Mouse (Mus musculus) neural tube, embryonic 15.5 days (tissue): ENCODE data around the gene Tas1r2. TPM values are rescaled to one million over a fixed set of nuclear protein-coding genes. Genes with fewer than 3 reads are reported as not detected.
A peak's percentile ranks its signal among the peaks of the same experiment; 100 is the strongest.

Source experiments
- ATAC-seq: fragments of 200-750 bp; cut with Nextera tagmentation; 2 replicates; pipeline ENCODE4 v1.8.0; 2017; ENCODE audit warnings: mild to moderate bottlenecking, moderate TSS enrichment, moderate library complexity; ENCODE audit not compliant: low FRiP score
- H3K27ac ChIP-seq: fragments of 300-500 bp; sonication (generic); replicated peaks from 2 replicates; pipeline ENCODE4 v1.5.1; 2015; ENCODE audit warnings: mild to moderate bottlenecking, inconsistent platforms
- H3K27me3 ChIP-seq: fragments of 300-500 bp; sonication (generic); replicated peaks from 2 replicates; pipeline ENCODE4 v1.6.1; 2015; ENCODE audit warnings: inconsistent platforms
- H3K36me3 ChIP-seq: fragments of 300-500 bp; sonication (generic); 2 replicates; pipeline ENCODE4 v1.6.1; 2015; ENCODE audit warnings: inconsistent platforms
- H3K4me1 ChIP-seq: fragments of 300-500 bp; sonication (generic); 2 replicates; pipeline ENCODE4 v1.6.1; 2015; ENCODE audit warnings: inconsistent platforms
- H3K4me2 ChIP-seq: fragments of 300-500 bp; sonication (generic); 2 replicates; pipeline ENCODE4 v1.6.1; 2015; ENCODE audit warnings: inconsistent platforms, mild to moderate bottlenecking, moderate library complexity
- H3K4me3 ChIP-seq: fragments of 300-500 bp; sonication (generic); replicated peaks from 2 replicates; pipeline ENCODE4 v1.5.1; 2015; ENCODE audit warnings: mild to moderate bottlenecking, inconsistent platforms
- H3K9ac ChIP-seq: fragments of 300-500 bp; sonication (generic); replicated peaks from 2 replicates; pipeline ENCODE4 v1.6.1; 2015; ENCODE audit warnings: mild to moderate bottlenecking, inconsistent platforms
- H3K9me3 ChIP-seq: fragments of 300-500 bp; sonication (generic); replicated peaks from 2 replicates; pipeline ENCODE4 v1.6.1; 2016; ENCODE audit warnings: inconsistent platforms
- WGBS: fragments of 180-500 bp; shearing (Covaris S2); methylation state at CpG from one replicate; pipeline ENCODE4 v1.1.7; 2015; ENCODE audit warnings: mixed read lengths; 5-methylcytosine and 5-hydroxymethylcytosine counted together
- polyA plus RNA-seq: library from polyadenylated mRNA; unstranded; fragments of >200 nt; fragmentation: Nextera tagmentation; extraction: Ambion mirVana; gene quantifications from 2 replicates; pipeline ENCODE4 v1.2.1, GENCODE M21; 2015

Tas1r2 gene
- polyA plus RNA-seq, 1 experiment from 2014 or later = not detected

DNA sequence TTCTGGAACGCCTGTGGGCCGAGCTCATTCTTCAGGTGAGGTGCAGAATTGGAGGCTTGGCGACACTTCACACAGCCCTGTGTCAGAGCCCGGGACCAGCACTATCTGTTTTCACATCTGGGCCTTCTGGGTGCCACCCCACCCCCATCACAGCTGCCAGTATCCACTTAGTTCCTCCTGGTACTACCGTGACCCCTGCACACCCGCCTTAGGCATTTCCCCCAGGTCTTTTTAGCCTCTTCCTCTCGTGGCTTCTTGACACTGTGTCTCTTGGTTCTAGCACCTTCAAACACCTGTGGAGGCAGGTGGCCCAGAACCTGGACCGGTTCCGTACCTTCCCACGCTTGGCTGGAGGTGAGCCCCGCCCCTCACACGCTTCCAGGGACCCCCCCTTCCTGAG, 13.0 kb upstream of the Tas1r2 start:
- H3K27ac ChIP-seq = no peak overlapping the region
- H3K27me3 ChIP-seq = peaks cover 26% of the 10 kb centered on the region; the same call in 1 of the 2 replicates
- WGBS = 49% methylated on average over 12 of the region's 12 CpGs

DNA sequence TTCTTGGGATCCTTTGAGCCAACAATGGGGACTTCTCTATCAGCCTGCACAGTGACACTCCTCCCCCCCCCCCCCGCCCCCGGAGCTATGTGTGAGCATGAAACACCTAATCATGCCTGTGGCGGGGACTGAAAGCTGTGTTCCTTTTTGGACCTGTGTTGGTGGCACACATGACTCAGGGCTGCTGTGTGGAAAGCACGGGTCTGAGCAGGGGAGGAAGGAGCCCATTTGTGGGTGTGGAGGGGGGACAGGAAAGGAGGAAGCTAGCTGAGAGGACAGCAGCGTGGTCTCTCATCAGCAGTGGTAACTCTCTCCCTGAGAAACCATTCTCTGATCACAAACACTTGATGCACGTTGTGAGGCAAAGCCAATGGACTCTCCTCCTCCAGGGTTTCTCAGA, 12.6 kb upstream of the Tas1r2 start:
- Histone ChIP-seq H3K36me3 (peaks cover 29% of the 10 kb centered on the region), H3K4me3 (no peak overlapping the region), H3K9ac (no peak overlapping the region), H3K4me1 (peaks cover 30% of the 10 kb centered on the region), H3K4me2 (no peak overlapping the region), H3K27ac (no peak overlapping the region), H3K9me3 (no peaks in the 10 kb centered on the region), H3K27me3 (peaks cover 26% of the 10 kb centered on the region; the same call in 1 of the 2 replicates)
- no peak for ATAC-seq
- WGBS = 38% methylated on average over 5 of the region's 6 CpGs

More for the DNA sequence above, 13.0 kb upstream of the Tas1r2 start:
- Histone ChIP-seq H3K9ac (no peak overlapping the region), H3K9me3 (no peaks in the 10 kb centered on the region), H3K36me3 (peaks cover 24% of the 10 kb centered on the region), H3K4me1 (peaks cover 30% of the 10 kb centered on the region), H3K4me3 (no peak overlapping the region), H3K4me2 (no peak overlapping the region)
- no peak for ATAC-seq

DNA sequence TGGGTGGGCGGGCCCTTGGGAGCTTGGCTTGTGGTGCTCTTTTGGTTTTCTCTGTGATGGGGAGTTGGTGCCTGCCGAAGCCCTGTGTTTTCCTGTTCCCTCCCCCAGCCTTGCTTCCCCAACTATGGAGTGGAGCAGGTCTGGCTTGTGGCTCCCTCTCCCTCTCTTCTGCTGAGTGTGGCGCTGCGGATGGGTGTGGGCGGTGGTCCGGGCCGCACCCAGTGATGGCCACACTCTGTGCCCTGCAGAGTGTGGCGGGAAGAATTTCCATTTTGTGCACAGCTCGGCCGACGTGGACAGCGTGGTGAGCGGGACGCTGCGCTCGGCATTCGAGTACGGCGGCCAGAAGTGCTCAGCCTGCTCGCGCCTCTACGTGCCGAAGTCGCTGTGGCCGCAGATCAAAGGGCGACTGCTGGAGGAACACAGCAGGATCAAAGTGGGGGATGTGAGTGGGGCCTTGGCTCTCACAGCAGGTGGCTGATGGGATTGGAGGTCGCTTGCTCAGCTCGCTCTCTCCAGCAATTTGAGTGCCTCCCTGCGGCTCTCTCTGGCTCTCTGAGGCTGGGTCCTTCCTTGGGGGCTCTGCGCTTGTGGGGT, 11.4 kb upstream of the Tas1r2 start:
- WGBS = 7% methylated on average over 26 of the region's 30 CpGs
- H3K4me3 ChIP-seq = peak overlapping the region; percentile 10; the same call in 1 of the 2 replicates
- H3K36me3 ChIP-seq = peaks cover 31% of the 10 kb centered on the region
- H3K4me1 ChIP-seq = peaks cover 30% of the 10 kb centered on the region
- H3K27ac ChIP-seq = no peak overlapping the region
- no peaks in the 10 kb centered on the region for H3K9me3 ChIP-seq
- peaks cover 26% of the 10 kb centered on the region; the same call in 1 of the 2 replicates for H3K27me3 ChIP-seq
- ATAC-seq = no peak; the same call in 1 of the 2 replicates
- H3K4me2 ChIP-seq = peak overlapping the region; percentile 48
- H3K9ac ChIP-seq = no peak overlapping the region; the same call in 1 of the 2 replicates

DNA sequence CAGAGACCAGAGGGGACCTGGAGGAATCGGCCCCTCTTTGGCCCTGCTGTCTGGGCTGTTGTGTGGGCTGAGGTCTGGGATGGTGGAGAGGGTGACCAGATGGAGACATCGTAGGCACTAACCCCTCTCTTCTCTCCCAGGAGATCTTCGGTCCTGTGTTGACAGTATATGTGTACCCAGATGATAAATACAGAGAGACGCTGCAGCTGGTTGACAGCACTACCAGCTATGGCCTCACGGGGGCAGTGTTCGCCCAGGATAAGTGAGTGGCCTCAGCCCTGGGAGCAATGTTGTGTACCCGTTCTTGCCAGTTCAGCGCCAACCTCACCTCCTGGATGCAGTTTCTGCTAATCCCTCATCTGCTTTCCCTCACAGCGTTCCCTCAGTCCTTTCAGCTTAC, 9.4 kb upstream of the Tas1r2 start:
- ATAC-seq = 0 out of 2 replicates have a peak, but pooled peaks have one; percentile 48
- Histone ChIP-seq H3K9me3 (no peaks in the 10 kb centered on the region), H3K4me2 (no peak overlapping the region), H3K9ac (no peak overlapping the region), H3K36me3 (peaks cover 36% of the 10 kb centered on the region), H3K27me3 (peaks cover 23% of the 10 kb centered on the region; the same call in 1 of the 2 replicates), H3K4me3 (no peak overlapping the region), H3K4me1 (peaks cover 30% of the 10 kb centered on the region), H3K27ac (no peak overlapping the region)
- WGBS = 15% methylated on average over 9 of the region's 9 CpGs

DNA sequence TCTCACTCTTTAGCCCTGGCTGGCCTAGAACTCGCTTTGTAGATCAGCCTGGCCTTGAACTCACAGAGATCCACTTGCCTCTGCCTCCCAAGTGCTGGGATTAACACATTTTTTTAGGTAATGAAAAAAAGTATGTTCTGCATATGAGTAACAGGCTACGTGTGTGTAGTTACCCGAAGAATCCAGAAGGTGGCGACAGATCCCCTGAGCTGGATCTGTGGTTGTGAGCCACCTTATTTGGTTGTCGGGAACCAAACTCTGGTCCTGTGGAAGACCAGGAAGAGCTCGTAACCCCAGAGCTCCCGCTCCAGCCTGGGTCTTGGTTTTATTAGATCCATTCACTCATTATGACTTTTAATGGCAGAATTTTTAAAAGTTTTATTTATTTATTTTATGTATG, 6.4 kb upstream of the Tas1r2 start:
- Histone ChIP-seq H3K4me2 (no peak overlapping the region), H3K9me3 (no peaks in the 10 kb centered on the region), H3K27me3 (peaks cover 15% of the 10 kb centered on the region; the same call in 1 of the 2 replicates), H3K9ac (no peak overlapping the region), H3K4me3 (no peak overlapping the region), H3K36me3 (peaks cover 36% of the 10 kb centered on the region), H3K27ac (no peak overlapping the region), H3K4me1 (peaks cover 8% of the 10 kb centered on the region)
- ATAC-seq = no peak
- 86% methylated on average over 7 of the region's 7 CpGs for WGBS

DNA sequence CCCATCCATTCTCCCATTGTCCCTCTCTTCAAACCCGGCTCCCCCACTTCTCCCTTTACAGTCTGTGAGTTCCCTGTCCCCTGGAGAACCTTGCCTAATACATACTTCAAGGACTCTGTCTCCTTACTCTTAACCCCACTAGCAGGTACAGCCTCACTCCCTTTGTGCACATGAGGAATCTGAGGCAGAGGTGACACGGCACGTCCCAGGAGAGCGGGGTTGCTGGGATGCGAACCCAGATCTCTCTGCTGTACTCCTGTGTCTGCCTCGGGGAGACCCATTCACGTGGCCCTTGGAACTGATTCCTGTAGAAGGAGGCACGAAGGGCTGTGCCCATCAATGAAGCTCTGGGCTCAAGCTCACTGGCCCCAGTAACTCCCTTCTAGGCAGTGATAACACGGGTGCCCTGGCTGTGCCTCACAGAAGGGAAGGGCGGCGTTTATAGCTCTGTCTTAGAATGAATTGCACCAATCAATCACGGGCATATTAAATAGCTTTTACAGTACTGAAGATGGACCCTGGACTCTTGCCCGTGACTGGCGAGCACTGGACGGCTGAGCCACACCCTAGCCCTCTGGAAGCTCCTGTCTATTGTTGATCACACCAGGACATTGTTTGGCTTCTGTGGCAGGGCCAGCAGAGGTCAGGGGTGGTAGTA, 3.1 kb upstream of the Tas1r2 start:
- no peak overlapping the region for H3K27ac ChIP-seq
- peaks cover 26% of the 10 kb centered on the region for H3K36me3 ChIP-seq
- 50% methylated on average over 15 of the region's 15 CpGs for WGBS

GRCm38 (mm10) chr4:139650907-139651306, 2.4 kb upstream of the Tas1r2 start:
- 40% methylated on average over 11 of the region's 11 CpGs for WGBS
- Histone ChIP-seq H3K4me3 (no peak overlapping the region), H3K9ac (no peak overlapping the region), H3K4me2 (no peak overlapping the region), H3K9me3 (no peaks in the 10 kb centered on the region), H3K36me3 (peaks cover 21% of the 10 kb centered on the region), H3K27me3 (no peaks in the 10 kb centered on the region), H3K4me1 (no peaks in the 10 kb centered on the region), H3K27ac (no peak overlapping the region)
- ATAC-seq = no peak

More for the DNA sequence above, 3.1 kb upstream of the Tas1r2 start:
- no peaks in the 10 kb centered on the region for H3K9me3 ChIP-seq
- H3K4me3 ChIP-seq = no peak overlapping the region
- no peaks in the 10 kb centered on the region for H3K27me3 ChIP-seq
- no peak overlapping the region for H3K4me2 ChIP-seq
- ATAC-seq = no peak
- H3K4me1 ChIP-seq = no peaks in the 10 kb centered on the region
- no peak overlapping the region for H3K9ac ChIP-seq

GRCm38 (mm10) chr4:139661897-139662296, 8.6 kb downstream of the Tas1r2 start:
- Histone ChIP-seq H3K27ac (no peak overlapping the region), H3K9me3 (no peaks in the 10 kb centered on the region), H3K4me1 (no peaks in the 10 kb centered on the region), H3K4me3 (no peak overlapping the region), H3K27me3 (no peaks in the 10 kb centered on the region), H3K36me3 (no peaks in the 10 kb centered on the region), H3K4me2 (no peak overlapping the region), H3K9ac (no peak overlapping the region)
- 81% methylated on average over 14 of the region's 14 CpGs for WGBS
- ATAC-seq = no peak

DNA sequence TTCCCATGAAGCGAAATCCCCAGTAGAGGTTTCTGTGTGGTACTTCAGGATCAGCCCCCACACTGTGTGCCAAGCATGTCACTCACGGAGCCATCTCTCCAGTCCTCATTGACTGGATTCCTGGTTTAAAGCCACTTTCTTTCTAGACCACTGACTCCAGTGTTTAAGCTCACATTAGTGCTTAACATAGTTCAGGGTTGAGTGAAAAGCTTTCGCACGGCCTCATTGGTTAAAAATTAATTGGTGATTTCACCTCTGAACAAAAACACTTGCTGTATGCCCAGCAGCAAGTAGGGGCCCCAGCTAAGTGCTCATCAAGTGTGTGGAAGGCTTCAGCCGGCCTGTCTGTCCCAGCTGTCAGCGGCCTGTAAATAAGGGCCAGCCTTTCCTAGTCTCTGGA, 14.3 kb downstream of the Tas1r2 start:
- Histone ChIP-seq H3K4me3 (no peak overlapping the region), H3K9ac (no peak overlapping the region), H3K9me3 (no peaks in the 10 kb centered on the region), H3K4me1 (no peaks in the 10 kb centered on the region), H3K36me3 (no peaks in the 10 kb centered on the region), H3K4me2 (no peak overlapping the region), H3K27me3 (no peaks in the 10 kb centered on the region), H3K27ac (no peak overlapping the region)
- no peak for ATAC-seq
- 29% methylated on average over 6 of the region's 6 CpGs for WGBS

GRCm38 (mm10) chr4:139669847-139670246, 16.5 kb downstream of the Tas1r2 start:
- H3K4me1 ChIP-seq = no peaks in the 10 kb centered on the region
- H3K4me3 ChIP-seq = no peak overlapping the region
- H3K27me3 ChIP-seq = no peaks in the 10 kb centered on the region
- 9% methylated on average over 6 of the region's 6 CpGs for WGBS
- H3K4me2 ChIP-seq = no peak overlapping the region
- no peaks in the 10 kb centered on the region for H3K9me3 ChIP-seq
- H3K27ac ChIP-seq = no peak overlapping the region
- no peak for ATAC-seq
- H3K36me3 ChIP-seq = no peaks in the 10 kb centered on the region
- H3K9ac ChIP-seq = no peak overlapping the region

GRCm38 (mm10) chr4:139675696-139676095, 22.4 kb downstream of the Tas1r2 start:
- Histone ChIP-seq H3K4me1 (no peaks in the 10 kb centered on the region), H3K27me3 (no peaks in the 10 kb centered on the region), H3K4me2 (no peak overlapping the region), H3K36me3 (no peaks in the 10 kb centered on the region), H3K9ac (no peak overlapping the region), H3K9me3 (0 out of 2 replicates have a peak, but pooled peaks cover 5% of the 10 kb centered on the region), H3K27ac (no peak overlapping the region), H3K4me3 (no peak overlapping the region)
- WGBS = 50% methylated on average over 9 of the region's 9 CpGs
- ATAC-seq = no peak
